Mouse (Mus musculus) frontal cortex, postnatal 10 days (tissue): Measurements from ENCODE around the gene Trim16.

ENCODE experiments used
- DNase-seq, 2 experiments: peaks; one replicate each; pipeline ENCODE4 v3.0.0; 2022; ENCODE audit warnings: low spot score in 2 of 2, mixed read lengths in 1 of 2

The Trim16 gene

GRCm38 (mm10) chr11:62820059-62820541 is at the start of gene Trim16:
Gene Trim16, plus strand, starts transcription at chr11:62820231.
- DNase-seq, result peak; percentile 34 to 39

GRCm38 (mm10) chr11:62776510-62776909 is 43.5 kb upstream of the Trim16 start:
- DNase-seq, result no peak

DNA sequence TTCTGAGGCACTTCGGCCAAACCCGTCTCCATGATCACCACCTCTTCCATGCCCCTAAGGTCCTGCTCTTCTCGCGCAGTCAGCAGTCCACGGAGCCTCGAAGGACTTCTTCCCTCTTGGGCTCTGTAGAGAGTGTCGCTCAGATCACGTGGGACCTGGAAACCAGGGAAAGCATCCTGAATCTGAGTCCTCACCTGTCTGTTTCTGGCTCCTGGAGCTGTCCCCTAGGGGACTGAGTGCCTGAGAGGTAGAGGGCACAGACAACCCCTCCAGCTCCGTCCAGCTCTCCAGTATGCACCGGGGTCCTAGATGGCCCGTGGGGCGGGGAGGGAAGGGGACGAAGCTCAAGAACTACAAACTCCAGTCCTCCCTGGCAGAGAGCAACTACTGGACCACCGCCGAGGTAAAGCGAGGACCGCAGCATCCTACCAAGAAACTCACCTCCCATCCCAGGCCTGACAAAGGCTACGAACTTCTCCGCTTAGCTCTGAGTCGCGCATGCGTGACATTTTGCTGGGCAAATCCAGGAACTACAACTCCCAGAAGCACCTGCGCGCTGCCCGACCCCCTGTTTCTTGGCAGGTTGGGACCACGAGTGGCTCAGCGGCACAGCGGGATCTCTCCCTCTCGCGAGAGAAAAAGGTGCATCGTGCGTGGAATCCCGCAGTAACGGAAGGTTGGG is 31.0 kb upstream of the Trim16 start, which contains the start of gene Zfp286:
Zfp286 (minus strand) TSS at position 528 of the 682 bp plus-strand sequence.
- peak; percentile 90 to 93 for DNase-seq

DNA sequence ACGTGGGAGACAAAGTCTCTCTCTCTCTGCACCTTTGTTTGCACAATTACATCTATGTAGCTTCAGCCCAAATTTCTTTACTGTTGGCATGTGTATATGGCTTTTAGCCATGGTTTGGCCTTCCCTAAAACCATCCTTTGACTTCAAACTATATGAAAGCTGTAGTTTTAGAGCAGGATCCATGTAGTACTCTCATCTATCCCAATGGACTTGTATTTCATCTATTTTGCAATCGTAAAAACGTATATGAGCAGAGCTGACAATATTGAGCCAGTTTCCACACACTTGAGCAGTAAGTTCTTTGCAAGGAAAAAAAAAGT is 30.5 kb upstream of the Trim16 start:
- DNase-seq, result no peak

- no peak for DNase-seq
Observed at GRCm38 (mm10) chr11:62804119-62804518, 15.9 kb upstream of the Trim16 start.

DNA sequence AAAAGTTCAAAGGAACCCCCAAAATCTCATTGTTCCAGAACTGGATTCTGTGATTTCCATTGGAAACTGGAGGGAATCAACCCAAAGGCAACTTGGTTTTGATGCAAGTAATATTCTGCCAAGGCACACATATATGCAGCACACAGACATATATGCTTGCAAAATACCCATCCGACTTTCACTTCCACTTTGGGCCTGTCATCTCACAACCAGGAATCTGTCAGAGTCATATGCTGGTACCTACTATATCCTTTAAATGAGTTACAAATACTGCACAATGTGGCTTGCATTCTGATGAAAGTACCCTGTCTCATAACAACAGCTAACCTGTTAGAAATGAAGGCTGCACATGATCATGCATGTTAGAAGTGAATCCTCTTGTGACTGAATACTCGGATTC is 12.1 kb upstream of the Trim16 start:
- no peak for DNase-seq

- no peak for DNase-seq
Observed at GRCm38 (mm10) chr11:62809201-62809600, 10.8 kb upstream of the Trim16 start.

DNA sequence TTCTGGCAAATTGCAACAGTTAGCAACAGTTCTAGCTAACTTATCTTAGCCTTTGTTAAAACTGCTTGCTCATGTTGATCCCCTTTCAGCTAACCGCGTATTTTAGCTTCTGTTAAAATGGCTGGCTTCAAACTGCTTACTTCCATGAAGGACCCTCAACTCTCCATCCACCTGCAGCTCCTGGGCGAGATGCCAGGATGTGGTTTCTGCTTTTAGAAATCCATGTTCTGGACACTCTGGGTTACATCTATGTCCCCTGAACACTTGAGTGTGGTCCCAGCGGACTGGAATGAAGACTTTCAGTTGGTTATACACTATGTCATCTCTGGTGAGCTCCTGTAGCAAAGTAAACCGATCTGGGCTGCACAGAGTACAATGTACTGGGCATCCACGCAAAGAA is 7.8 kb upstream of the Trim16 start:
- DNase-seq, result no peak

DNA sequence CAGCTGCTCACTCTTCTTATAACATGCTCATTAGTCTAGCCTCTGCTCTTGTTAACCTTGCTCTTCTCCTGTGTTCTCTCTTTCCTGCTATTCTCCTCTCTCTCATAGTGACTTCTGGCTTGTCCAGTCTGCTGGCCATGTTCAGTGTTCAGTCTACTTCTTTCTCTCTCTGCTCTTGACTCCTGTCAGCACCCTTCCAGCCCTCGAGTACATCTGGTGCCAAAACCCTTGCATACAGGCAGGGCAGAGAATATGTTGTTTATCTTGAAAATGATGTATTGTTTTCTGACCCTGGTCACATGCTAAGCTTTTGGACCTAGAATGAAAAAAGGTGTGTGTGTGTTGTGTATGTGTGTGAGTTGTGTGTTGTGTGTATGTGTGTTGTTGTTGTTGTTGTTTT is 6.5 kb upstream of the Trim16 start:
- no peak for DNase-seq

- no peak for DNase-seq
Observed at GRCm38 (mm10) chr11:62813970-62814624, 5.9 kb upstream of the Trim16 start.

DNA sequence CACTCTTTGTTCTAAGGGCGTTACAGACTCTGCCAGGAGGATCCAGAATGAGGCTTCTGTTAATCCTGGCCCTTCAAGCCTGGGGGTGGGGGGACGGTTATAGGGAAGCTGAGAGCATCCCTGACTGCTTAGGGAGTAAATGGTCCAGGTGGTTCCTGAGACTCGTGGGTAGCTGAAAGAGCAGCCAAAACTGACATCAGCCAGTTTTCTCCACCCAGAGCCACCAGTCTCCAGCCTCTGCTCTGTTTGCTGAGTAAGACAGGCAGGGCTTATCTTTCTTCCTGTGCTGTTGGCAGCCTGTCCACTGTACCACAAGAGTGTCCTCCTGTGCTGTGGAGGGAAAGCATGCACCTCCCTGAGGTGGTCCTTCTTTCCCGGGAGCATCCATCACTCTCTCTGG is 5.4 kb upstream of the Trim16 start:
- no peak for DNase-seq

GRCm38 (mm10) chr11:62815438-62815837 is 4.6 kb upstream of the Trim16 start:
- DNase-seq, result no peak

DNA sequence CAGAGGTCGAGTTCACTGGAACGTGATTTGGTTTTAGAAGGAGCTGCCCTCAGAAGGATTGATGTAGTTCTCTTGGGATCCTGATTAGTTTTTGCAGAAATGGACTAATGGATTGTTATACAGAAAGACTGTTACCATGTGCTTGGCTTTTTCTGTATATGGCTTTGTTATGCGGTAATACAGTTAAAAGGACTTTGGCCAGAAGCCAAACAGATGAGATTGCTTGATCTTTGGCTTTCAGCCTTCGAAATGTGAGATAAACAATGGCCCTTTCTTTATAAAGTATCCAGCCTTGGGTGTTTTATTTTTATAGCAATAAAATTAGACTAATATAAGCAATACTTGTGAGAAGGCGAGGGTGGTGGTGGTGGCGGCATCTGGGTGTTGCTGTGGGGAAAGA is 3.4 kb upstream of the Trim16 start:
- no peak for DNase-seq

DNA sequence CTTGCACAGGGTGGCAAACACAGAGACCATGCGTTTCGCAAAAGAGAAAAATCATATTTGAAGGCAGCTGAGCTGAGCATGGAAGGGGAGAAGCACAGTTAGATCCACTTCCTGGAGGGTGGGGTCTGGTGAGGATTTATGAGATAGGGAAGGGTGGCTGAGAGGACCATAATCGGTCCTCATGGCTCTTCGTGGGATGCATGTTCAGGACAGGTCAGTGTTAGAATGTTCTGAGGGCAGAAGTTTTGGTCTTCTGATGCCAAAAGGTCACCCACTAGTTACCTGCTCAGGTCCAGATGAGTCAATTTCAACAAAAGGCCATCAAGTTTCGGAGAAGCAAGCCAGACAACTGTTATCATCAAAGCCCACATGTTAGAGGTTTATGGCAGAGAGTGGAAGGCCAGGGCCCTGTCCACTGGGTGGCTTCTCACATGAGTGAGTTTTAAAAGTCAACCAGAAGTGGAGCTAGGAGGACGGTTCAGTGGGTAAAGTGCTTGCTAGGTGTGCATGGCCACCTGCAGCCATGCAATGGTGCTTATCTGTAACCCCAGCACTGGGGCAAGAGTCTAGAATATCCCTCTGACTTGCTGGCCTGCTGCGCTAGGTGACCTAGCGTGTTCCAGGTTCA is 858 bp upstream of the Trim16 start:
- DNase-seq, result no peak

DNA sequence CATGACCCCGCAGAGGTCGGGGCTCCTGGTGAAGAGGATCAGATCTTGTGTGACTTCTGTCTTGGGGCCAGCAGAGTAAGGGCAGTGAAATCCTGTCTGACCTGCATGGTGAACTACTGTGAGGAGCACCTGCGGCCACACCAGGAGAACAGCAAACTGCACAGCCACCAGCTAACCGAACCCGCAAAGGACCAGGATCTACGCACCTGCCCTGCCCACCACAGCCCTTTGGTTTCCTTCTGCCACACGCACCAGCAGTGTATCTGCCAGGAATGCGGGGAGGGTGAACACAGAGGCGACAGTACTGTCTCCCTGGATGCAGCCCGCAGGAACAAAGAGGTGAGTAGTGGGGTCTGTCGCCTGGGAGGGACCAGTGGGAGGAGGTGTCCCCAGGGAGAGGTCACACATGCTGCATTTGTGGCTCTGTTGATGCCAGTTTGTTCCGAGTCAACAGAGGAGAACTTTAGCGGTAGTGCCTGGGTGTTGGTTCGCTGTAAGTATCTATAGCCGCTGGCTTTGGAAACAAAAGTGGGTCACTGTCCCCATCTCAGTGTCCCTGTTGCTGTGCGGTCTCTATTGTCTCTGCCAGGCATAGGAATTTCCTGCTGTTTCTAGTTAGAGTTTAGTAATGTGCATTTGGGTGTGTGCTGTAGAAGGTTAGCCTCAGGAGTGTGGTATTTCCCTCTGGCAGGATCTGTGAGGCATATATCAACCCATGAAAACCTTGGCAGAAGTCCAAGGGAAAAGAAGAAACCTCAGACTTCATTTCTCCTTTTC is 818 bp downstream of the Trim16 start:
- no peak for DNase-seq

GRCm38 (mm10) chr11:62821893-62822292 is 1.9 kb downstream of the Trim16 start:
- no peak for DNase-seq

DNA sequence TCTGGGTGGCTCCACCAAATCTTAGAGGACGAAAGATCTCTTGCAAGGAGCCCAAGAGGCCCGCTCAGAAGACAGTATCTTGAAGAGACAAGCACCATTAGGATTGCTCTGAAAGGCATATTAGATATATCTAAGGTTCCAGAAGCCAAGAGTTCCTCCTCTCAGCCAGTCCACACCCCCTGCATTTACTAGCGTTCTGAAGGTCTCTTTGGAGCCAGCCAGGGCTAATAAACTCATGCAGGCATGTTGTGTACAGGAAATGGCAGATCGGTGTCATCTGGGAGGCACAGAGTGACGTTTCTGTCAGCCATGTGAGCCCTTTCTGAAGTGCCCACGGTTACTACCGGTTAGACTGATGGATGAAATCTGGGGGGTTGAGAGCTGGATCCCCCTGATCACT is 4.2 kb downstream of the Trim16 start:
- DNase-seq, result no peak

- no peak for DNase-seq
Observed at GRCm38 (mm10) chr11:62825222-62826105, 5.4 kb downstream of the Trim16 start.

- no peak for DNase-seq
Observed at GRCm38 (mm10) chr11:62826106-62826733, 6.2 kb downstream of the Trim16 start.

GRCm38 (mm10) chr11:62827135-62827534 is 7.1 kb downstream of the Trim16 start:
- no peak for DNase-seq

- no peak for DNase-seq
Observed at GRCm38 (mm10) chr11:62827911-62828310, 7.9 kb downstream of the Trim16 start.
